Mouse (Mus musculus): ENCODE measurements around the gene Zfp467. TPM values are rescaled to one million over a fixed set of nuclear protein-coding genes. Genes with fewer than 3 reads are reported as not detected.
A peak's percentile ranks its signal among the peaks of the same experiment; 100 is the strongest.

Gene Zfp467
- 27.5 and 61.1 TPM in 2 replicates for total RNA-seq (2014; rRNA removed)
- polyA plus RNA-seq (2015; fragmentation: Nextera tagmentation; extraction: Ambion mirVana): 39.1 and 39.4 TPM in 2 replicates

DNA sequence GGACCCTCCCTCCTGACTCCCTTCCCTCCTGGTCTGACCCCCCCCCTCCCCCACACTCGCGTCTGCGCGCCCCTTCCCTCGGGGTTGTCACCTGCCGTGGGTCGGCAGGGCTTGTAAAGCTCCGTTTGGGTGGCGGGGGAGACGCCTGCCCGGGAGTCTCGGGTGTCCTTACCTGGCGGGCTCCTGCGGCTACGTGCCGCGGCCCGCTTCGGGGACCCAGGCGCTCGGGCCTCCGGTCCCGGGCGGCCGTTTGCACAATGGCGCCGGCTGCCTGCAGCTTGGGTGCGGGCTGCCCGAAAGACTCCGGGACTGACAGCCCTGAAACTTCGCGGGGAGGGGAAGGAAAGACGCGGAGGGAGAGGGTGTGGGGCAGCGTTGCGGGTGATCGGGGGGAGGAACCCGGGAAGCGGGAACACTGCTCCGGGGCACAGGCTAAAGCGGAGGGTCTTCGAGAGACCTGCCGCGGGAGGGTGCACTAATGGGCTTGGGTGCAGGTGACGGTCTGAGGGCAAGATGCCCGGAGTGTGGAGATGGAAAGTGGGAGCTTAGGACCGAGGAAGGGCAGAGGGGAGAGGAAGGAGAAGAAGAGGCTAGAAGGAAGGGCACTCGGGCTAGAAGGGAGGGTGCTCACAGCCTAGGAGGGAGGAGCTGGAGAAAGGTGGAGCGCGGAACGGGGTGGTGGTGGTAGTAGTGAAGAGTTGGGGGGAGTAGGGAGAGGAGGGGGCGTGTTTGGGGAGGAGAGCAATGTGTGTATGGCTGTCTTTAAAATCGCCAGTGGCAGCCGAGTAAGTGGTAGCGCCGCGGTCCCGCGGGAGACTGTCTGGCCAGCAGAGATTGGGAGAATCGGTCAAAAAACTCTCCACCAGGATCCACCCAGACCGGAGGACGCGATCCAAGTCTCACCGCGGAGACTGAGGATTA, at the start of gene Zfp467:
TSS of gene Zfp467 (minus strand) at position 645 of the 921 bp plus-strand sequence.
- no peak for TF ChIP-seq CTCF (IDR thresholded peaks at IDR 0.05; ENCODE audit: low read depth)
- Histone ChIP-seq H3K36me3 (ENCODE audit: insufficient read depth, low read length) (peaks cover 10% of the 10 kb centered on the region), H3K9me3 (ENCODE audit: low read length) (no peaks in the 10 kb centered on the region), H3K27ac (peak within 1 kb of the TSS; percentile 90), H3K4me2 (ENCODE audit: low read depth, low read length) (peak within 1 kb of the TSS; percentile 91), H3K4me3 (ENCODE audit: low read length) (peak within 1 kb of the TSS; percentile 81), H3K4me1 (ENCODE audit: insufficient read depth, low read length) (peaks cover 5% of the 10 kb centered on the region), H3K9ac (replicated peaks; ENCODE audit: low read length) (peak within 1 kb of the TSS; percentile 78), H3K27me3 (ENCODE audit: insufficient read depth, low read length) (no peaks in the 10 kb centered on the region)
- DNase-seq (ENCODE audit: low spot score) (peak; percentile 58), ATAC-seq (peak; percentile 46)
- under 1% methylated on average over 64 of the region's 65 CpGs for WGBS

DNA sequence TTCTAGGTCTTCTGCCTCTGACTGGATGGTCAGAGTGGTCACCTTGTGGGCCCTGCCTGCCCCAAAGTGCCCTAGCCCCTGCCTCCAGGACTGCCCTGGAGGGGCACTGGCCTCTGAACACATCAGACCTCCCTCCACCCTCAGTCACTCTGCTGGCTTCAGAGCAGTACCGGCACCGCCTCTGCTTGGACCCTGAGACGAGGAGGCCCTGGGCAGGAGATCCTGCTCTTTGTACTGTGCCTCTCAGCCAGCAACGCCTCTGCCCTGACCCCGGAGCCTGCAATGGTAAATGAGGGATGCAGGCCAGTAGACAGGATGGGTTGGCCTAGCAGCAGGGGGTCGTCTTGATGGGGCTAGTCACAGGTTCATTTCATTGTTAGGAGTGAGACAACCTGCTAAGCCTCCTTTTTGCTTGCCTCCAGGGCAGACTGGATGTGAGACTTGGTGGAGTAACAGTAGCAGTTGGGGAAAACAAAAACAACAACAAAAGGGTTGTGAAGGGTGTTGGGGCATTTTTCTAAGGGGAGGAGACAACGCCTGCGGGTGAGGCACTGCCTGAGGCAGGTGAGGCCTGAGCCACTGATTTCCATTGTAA, 47.6 kb upstream of the Zfp467 start:
- 14% methylated on average over 8 of the region's 8 CpGs for WGBS
- no peaks in the 10 kb centered on the region for H3K9me3 ChIP-seq (ENCODE audit: low read length)
- H3K27me3 ChIP-seq (ENCODE audit: insufficient read depth, low read length): 0 out of 2 replicates have a peak, but pooled peaks cover 2% of the 10 kb centered on the region
- no peak for ATAC-seq
- no peak overlapping the region for H3K4me3 ChIP-seq (ENCODE audit: low read length)
- H3K4me1 ChIP-seq (ENCODE audit: insufficient read depth, low read length): peaks cover 9% of the 10 kb centered on the region; the same call in 1 of the 2 replicates
- no peak overlapping the region for H3K4me2 ChIP-seq (ENCODE audit: low read depth, low read length)
- TF ChIP-seq CTCF (IDR thresholded peaks at IDR 0.05; ENCODE audit: low read depth): no peak
- H3K36me3 ChIP-seq (ENCODE audit: insufficient read depth, low read length): no peaks in the 10 kb centered on the region
- DNase-seq (ENCODE audit: low spot score): no peak
- H3K9ac ChIP-seq (replicated peaks; ENCODE audit: low read length): no peak overlapping the region
- no peak overlapping the region for H3K27ac ChIP-seq

DNA sequence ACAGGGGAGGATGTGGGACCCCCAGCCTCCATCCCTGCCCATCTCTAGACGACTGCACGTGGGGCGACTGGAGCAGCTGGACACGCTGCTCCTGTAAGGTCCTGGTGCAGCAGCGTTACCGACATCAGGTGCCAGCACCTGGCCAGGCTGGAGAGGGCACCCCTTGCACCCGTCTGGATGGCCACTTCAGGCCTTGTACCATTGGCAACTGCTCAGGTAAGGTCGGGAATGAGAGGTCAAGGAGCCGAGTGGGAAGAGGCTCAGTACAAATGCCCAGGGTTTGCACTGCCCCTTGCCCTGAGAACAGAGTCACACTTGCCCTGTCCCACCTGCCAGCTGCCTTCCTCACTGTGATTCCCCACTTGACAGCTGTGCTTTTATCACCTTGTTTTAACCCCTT, 45.7 kb upstream of the Zfp467 start:
- Histone ChIP-seq H3K4me2 (ENCODE audit: low read depth, low read length) (no peak overlapping the region), H3K4me3 (ENCODE audit: low read length) (no peak overlapping the region), H3K27me3 (ENCODE audit: insufficient read depth, low read length) (0 out of 2 replicates have a peak, but pooled peaks cover 2% of the 10 kb centered on the region), H3K9me3 (ENCODE audit: low read length) (no peaks in the 10 kb centered on the region), H3K9ac (replicated peaks; ENCODE audit: low read length) (no peak overlapping the region), H3K36me3 (ENCODE audit: insufficient read depth, low read length) (no peaks in the 10 kb centered on the region), H3K27ac (no peak overlapping the region), H3K4me1 (ENCODE audit: insufficient read depth, low read length) (peaks cover 10% of the 10 kb centered on the region)
- WGBS: 68% methylated on average over 9 of the region's 9 CpGs
- DNase-seq (ENCODE audit: low spot score) (no peak), ATAC-seq (no peak)
- no peak for TF ChIP-seq CTCF (IDR thresholded peaks at IDR 0.05; ENCODE audit: low read depth)

DNA sequence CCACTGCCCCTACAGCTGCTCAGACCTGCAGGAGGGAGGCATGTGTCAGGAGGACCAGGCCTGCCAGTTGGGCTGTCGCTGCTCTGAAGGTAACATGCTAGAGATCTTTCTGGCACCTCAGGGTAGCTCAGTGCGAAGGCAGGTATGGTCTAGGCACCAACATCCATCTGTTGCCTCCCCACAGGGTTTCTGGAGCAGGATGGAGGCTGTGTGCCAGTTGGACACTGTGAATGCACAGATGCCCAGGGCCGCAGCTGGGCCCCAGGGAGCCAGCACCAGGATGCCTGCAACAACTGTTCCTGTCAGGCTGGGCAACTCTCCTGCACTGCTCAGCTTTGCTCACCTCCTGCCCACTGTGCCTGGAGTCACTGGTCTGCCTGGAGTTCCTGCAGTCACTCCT, 44.1 kb upstream of the Zfp467 start:
- H3K9me3 ChIP-seq (ENCODE audit: low read length): no peaks in the 10 kb centered on the region
- 0 out of 2 replicates have a peak, but pooled peaks cover 2% of the 10 kb centered on the region for H3K27me3 ChIP-seq (ENCODE audit: insufficient read depth, low read length)
- no peak for TF ChIP-seq CTCF (IDR thresholded peaks at IDR 0.05; ENCODE audit: low read depth)
- 62% methylated on average over 3 of the region's 3 CpGs for WGBS
- peak; percentile 39 for DNase-seq (ENCODE audit: low spot score)
- H3K27ac ChIP-seq: no peak overlapping the region
- no peak overlapping the region for H3K9ac ChIP-seq (replicated peaks; ENCODE audit: low read length)
- 0 out of 2 replicates have a peak, but pooled peaks have one; percentile 16 for ATAC-seq
- peaks cover 10% of the 10 kb centered on the region for H3K4me1 ChIP-seq (ENCODE audit: insufficient read depth, low read length)
- no peak overlapping the region for H3K4me2 ChIP-seq (ENCODE audit: low read depth, low read length)
- H3K4me3 ChIP-seq (ENCODE audit: low read length): no peak overlapping the region
- no peaks in the 10 kb centered on the region for H3K36me3 ChIP-seq (ENCODE audit: insufficient read depth, low read length)

DNA sequence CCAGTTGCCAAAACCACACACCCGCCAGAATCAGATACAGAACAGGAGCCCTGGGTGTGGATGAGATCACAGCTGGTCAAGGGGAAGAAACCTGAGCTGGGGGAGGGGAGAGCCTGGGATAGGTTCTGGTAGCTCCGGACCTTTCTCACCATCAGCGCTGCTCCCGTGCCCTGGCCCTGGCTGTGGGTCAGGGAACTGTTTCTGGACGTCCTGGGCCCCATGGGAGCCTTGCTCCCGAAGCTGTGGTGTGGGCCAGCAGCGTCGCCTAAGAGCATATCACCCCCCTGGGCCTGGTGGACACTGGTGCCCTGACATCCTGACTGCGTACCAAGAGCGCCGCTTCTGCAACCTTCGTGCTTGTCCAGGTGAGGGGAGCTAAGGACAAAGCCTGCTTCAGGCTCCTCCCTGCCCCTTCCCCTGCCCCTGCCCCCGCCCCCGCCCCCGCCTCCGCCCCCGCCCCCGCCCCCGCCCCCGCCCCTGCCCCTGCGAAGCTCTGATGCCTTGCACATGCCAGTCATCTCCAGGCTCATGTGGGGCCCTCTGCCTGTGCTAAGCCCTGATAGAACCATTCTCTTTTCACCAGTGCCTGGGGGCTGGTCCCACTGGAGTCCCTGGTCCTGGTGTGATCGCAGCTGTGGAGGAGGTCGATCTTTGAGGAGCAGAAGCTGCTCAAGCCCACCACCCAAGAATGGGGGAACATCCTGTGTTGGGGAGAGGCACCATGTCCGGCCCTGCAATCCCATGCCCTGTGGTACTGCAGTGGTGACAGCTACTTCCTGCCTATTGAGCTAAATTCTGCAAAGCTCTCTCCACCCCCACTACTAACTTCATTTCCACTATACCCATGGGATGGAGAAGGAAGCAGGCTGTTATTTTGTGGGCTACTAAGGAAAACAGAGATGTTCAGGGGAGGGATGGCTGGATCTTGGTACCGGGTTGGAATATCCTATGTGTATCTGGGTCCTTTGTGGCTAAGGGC, 42.4 kb upstream of the Zfp467 start:
- no peaks in the 10 kb centered on the region for H3K9me3 ChIP-seq (ENCODE audit: low read length)

DNA sequence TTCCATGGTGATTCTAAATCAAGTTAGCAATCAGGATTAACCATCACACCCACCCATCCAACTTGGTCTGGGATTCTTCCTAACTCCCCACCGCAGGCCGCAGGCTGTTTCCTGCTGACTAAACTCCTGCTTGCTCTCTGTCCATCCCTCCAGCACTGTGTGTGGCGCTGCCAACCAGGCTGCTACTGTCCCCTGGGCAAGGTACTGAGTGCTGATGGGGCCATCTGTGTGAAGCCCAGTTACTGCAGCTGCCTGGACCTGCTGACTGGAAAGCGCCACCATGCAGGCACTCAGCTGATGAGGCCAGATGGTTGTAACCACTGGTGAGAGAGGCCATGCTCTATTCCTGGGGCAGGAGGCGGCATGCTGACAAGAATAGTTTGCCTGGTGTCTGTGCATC, 36.9 kb upstream of the Zfp467 start:
- no peaks in the 10 kb centered on the region for H3K36me3 ChIP-seq (ENCODE audit: insufficient read depth, low read length)
- H3K9me3 ChIP-seq (ENCODE audit: low read length): no peaks in the 10 kb centered on the region
- no peaks in the 10 kb centered on the region for H3K4me1 ChIP-seq (ENCODE audit: insufficient read depth, low read length)
- H3K4me3 ChIP-seq (ENCODE audit: low read length): no peak overlapping the region
- no peak overlapping the region for H3K27ac ChIP-seq
- DNase-seq (ENCODE audit: low spot score) (peak; percentile 21), ATAC-seq (0 out of 2 replicates have a peak, but pooled peaks have one; percentile 35)
- H3K4me2 ChIP-seq (ENCODE audit: low read depth, low read length): no peak overlapping the region
- 45% methylated on average over 5 of the region's 5 CpGs for WGBS
- H3K9ac ChIP-seq (replicated peaks; ENCODE audit: low read length): no peak overlapping the region
- no peak for TF ChIP-seq CTCF (IDR thresholded peaks at IDR 0.05; ENCODE audit: low read depth)
- H3K27me3 ChIP-seq (ENCODE audit: insufficient read depth, low read length): no peaks in the 10 kb centered on the region

More for the DNA sequence above, 42.4 kb upstream of the Zfp467 start:
- no peaks in the 10 kb centered on the region for H3K27me3 ChIP-seq (ENCODE audit: insufficient read depth, low read length)
- H3K4me2 ChIP-seq (ENCODE audit: low read depth, low read length): no peak overlapping the region
- H3K9ac ChIP-seq (replicated peaks; ENCODE audit: low read length): no peak overlapping the region
- ATAC-seq (peak; percentile 24), DNase-seq (ENCODE audit: low spot score) (peak; percentile 10)
- peak; percentile 17; the same call in 1 of the 2 replicates for TF ChIP-seq CTCF (IDR thresholded peaks at IDR 0.05; ENCODE audit: low read depth)
- 22% methylated on average over 19 of the region's 25 CpGs for WGBS
- no peak overlapping the region for H3K4me3 ChIP-seq (ENCODE audit: low read length)
- H3K4me1 ChIP-seq (ENCODE audit: insufficient read depth, low read length): peaks cover 10% of the 10 kb centered on the region
- no peaks in the 10 kb centered on the region for H3K36me3 ChIP-seq (ENCODE audit: insufficient read depth, low read length)
- no peak overlapping the region for H3K27ac ChIP-seq
